Mouse (Mus musculus): ENCODE data around the gene Cux1.

The Cux1 gene

DNA sequence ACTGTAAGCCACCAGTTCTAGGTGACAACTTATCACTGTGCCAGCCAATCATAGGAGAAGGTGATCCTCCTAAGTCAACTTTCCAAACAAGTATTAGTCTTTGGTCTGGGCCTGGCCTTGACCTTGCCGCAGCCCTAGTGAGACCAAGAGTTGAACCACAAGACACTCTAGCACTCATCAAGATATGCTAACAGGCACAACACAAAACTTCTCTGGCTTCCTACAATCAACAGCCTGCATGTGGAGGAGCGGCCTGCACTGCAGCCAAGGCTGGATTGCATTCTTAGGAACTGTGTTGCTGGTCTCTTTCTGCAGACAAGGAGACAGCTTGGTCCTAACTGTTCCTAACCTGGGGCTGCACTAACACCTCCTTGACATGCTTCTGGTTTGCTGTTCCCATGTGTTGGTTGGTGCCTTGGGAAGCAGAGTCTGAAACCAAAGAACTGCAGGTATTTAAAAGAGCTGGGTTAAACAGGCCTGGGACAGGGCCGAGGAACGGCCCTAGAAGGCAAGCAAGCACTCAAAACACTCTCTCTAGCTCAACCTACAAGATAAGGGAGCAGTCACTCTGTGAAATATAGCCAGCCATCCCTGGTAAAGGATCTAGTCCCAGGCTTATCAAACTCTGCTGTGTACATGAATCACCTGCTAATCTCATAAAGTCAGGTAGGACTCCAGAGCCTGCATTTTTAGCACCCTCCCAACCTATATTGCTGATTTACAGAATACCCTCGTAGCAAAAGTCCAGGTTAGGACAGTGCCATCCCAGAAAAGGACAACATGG lies 27.0 kb downstream of the Cux1 start:
- no peak for DNase-seq (ENCODE audit: extremely low spot score, low spot score)

DNA sequence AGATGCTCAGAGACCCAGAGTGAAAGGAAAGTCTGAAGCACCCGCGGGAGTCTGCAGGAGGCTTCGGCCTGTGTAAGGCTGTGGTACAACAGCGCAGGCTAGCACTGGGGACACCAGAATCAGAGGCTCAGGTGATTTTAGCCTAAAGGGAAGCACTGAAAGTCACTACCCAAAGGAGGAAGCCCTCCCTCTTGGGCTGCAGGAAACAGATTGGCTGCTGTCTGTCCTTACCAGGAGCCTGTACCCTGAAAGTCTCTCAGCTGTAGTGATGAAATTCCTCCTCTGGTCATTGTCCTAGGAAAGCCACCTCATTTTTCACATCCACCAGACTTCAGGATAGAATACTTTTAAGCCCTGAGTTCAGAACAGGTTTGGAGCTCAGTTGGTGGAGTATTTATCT lies 30.5 kb downstream of the Cux1 start:
- DNase-seq (ENCODE audit: extremely low spot score, low spot score), result no peak

DNA sequence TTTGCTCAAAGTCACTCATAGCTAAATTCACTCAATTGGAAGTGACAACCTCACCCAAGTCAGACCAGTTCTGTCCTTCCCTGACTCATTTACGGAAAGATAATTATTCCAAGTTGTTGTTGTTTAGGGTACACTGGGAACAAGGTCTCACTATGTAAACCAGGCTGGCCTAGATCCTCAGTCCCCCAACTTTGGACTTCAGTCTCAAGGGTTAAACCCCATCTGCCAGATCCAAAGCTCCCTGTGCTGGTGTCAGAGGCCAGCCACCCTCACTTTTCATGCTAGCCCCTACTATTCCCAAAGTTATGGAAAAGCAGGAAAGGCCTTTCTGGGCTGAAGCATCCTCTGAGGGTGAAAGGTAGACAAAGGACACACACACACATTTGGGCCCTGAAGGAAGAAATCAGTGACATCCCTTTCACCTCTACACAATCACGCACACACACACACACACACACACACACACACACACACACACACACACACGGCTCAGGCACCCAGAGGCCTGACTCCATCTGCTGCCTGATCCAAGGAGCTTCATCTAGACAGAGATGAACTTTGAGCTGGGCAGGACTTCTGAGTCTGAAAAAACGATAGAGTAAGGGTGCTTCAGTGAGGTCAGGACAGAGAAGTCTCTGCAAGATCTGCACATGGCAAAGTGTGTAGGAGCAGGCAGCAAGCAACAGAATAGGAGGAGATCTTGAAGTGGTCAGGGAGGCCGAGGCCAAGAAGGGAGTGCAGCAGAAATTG lies 31.1 kb downstream of the Cux1 start:
- no peak for DNase-seq (ENCODE audit: extremely low spot score, low spot score)

DNA sequence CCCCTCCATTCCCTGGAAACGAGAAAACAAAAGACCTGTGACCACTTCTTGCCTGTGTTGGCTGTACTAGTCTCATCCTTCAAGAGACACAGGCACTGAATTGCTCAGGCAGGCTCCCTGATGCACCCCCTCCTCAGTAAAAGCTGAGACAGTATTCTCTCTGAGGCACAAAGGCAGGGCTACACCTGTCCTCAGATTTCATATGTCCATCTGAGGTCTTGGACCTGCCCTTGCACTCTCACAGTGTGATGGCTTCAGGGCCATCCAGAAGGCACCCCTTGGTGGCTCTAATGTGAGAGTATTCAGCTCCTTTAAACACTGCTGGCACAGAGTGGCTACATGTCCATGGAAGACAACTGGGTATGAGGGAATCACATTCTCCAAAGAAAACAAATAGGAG lies 32.1 kb downstream of the Cux1 start:
- DNase-seq (ENCODE audit: extremely low spot score, low spot score), result no peak

DNA sequence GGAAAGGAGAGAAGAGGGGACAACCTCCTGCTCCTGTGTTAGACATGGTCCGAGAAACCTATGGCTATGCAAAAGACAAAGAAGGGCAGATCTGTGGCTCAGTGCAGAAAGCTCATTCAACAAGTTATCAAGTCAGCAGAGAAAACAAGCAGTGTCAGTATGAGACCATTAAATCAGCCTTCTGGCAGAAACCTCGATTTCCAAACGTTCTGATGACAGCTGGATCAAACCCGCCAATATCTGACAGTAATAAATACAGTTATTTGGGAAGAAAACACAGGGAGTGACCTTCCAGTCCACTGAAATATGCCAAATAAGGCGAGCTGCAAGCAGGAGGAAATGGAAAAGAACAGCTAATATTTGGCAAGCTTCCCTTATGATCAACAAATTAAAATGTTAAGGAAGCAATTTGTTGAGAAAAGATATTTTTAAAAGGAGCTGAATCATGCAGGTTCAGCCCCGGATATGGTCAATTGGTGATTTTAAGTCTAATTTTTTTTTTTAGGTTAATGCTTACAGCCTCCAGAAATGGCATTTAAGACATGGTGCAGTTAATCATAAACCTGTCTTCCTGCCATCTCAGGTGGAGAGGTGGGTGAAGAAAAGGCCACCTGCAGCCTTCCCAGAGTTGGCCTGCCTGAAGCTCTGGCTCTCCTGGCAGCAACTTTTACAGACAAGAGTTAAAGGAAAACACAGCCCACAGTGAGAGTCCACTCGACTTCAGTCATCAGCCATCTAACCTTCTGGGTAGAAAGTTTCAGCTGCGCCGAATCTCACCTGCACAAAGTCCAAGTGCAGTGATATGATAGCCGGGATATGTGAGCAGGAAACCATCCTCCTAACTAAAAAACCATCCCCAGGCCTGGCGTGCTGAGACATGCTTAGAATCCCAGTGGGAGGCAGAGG lies 33.7 kb downstream of the Cux1 start:
- DNase-seq (ENCODE audit: extremely low spot score, low spot score), result no peak

DNA sequence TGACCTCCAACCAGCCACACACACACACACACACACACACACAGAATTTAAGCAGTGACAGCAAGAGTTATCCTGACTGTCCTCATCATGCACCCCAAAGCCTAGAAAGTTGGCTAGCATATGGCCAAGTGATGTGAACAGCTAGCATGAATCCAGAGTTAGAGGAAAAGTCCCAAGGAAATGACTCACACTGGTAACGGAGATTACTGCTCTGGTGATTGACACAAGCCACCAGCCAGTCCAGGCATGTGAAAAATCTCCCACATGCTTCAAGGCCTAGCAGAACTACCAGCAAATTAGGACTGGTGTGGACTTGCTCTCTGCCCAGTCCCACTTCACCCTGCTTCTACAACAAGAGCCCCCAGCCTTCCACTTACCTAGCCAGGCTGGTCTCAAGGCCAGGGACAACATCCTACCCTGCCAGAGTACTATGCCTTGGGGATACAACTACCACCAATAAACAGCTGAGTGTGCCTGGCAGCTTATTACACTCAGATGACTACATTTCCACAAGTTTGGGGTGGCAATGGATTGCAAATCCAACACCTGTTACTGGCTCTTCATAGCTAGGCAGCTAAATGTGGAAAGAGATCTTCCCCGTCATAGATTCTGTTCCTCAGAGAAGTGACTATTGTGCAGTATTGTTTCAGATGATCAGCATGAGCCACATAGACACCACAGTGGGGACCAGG lies 35.5 kb downstream of the Cux1 start:
- DNase-seq (ENCODE audit: extremely low spot score, low spot score), result no peak

DNA sequence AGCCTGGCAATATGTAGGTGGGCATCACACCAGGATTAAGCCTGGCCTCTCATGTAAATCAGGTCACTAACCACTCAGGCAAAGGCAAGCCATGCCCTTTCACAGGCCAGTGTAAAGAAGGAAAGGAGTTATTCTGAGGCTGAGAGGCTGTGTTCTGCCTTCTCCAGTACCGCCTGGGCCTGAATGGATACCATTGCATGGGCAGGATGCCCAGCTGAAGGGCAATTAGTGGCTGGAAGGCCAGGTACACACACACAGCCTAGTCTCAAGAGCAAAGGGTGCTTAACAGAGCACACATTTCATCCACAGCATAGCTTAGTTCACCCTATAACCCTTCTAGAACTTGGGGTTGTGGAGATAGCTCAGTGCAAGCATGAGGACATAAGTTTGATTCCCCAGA lies 36.4 kb downstream of the Cux1 start:
- no peak for DNase-seq (ENCODE audit: extremely low spot score, low spot score)

DNA sequence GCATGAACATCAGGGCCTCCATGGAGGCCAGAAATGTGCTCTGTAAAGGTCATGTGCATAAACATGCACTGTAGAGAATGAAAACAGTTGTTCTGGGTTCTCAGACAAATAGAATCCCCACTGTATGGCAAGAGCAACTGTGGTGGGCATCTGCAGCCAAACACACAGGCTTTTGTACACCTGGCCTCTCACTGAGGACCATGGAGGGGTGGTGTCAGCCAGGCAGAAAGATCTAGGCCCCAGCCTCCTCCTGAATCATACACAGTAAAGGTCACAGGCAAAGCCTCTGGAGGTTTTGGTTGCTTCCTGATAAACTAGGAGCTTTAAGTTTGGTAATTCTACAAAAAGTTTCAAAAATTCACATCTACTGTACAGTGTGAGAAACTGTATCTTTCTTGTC lies 38.1 kb downstream of the Cux1 start:
- no peak for DNase-seq (ENCODE audit: extremely low spot score, low spot score)

DNA sequence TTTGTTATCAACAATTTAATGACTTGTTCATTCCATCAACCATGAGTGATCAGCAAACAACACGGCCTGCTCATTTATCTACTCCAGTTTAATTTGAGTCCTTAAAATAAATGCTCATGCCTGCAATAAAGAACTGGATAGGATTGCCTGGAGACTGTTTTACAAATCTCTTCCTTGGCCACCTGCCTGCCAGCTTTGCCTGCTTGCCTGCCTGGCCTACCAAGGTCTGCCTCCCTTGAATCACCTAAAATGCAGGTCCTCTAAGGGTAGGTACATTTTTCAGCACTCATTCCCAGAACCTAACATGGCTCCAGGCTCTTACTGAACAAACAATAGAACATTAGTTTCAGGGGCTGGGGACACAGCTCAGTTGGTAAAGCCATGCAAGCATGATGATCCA lies 39.4 kb downstream of the Cux1 start:
- no peak for DNase-seq (ENCODE audit: extremely low spot score, low spot score)

DNA sequence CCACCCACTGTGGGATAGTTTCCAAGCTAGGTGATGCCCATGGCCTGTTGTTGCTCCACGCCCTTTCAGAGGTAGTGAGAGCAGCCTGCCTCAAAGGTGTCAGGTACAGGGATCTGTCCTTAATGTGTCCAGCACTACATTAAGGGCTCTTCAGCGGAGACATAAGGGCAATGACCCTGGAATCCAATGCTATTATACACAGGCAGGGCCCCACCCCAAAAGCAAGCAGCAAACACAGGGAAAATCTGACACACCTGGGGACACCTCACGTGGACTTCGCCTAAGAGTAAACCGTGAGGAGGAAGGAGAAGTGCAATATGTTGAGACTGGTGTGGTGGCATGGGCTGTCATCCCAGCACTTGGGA lies 40.8 kb downstream of the Cux1 start:
- no peak for DNase-seq (ENCODE audit: extremely low spot score, low spot score)

DNA sequence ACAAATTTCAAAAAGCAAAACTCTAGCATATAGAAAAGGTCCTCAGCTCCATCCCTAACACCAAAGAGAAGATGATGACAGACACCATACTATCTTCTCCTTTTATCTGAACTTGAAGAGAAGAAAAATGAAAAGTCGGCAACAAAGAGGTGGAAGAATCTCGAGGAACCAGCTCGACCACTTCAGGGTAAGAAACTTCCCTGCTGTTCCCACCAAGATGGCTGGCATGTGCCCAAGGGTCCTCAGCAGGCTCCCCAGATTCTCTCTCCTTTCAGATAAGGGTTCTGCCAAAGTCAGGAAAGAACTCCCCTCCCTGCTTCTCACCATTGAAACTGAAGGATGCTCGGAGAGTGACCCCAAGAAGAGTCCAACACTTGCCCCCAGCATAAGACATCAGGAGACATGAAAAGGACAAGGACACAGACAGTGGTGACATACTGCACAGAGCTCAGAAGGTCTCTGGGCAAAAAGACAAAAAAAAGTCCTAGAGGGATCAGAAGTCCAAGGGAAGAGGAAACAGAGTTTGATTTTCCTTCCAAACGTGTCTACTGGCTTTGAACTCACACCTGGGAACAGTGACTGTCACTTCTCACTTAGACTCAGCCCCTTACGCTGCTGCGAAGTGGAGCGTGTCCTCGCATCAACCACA lies 41.3 kb downstream of the Cux1 start:
- no peak for DNase-seq (ENCODE audit: extremely low spot score, low spot score)

DNA sequence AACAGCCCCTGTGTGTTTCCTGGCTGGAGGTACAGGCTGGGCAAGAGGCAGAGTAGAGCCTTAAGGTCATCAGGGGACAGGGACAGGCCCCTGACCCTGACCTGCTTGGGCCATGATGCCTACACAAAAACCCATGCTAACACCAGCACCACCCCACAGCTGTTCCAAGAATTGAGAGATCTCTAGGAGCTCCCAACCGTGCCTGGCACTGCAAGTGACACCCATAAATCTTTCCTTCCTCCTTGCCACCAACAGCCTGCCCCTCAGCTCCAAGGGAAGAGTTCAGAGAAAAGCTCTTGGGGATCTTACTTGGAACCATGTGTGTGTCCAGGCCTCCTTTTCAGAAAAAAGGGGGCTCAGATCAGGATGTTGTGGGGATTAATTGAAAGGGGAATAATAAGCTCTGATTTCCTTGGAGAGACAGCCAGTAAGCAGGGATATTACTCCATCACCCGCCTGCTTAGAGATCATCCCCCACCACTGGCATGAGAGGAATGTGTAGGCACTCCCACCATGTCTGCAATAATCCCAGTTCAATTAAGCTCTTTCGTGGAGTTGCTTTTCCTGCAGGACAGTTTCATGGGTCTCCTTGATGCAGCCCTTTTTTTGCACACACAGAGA lies 44.3 kb downstream of the Cux1 start:
- no peak for DNase-seq (ENCODE audit: extremely low spot score, low spot score)

DNA sequence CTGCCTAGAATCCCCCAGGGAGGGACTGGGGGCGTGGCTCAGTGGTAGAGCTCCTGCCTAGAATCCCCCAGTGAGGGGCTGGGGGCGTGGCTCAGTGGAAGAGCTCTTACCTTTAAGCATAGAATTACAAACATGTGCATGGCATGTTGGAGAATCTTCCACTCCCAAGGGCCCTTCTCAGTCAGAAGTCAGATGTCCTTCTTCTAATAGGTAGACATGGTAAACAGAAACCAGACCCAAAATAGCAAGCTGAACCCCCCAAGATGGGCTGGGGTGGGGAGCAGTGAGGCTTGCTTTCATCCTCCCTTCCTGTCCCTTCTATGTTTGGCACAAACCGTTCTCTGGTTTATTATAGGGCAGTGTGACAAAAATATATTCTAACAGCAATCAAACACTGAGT lies 45.6 kb downstream of the Cux1 start:
- no peak for DNase-seq (ENCODE audit: extremely low spot score, low spot score)

DNA sequence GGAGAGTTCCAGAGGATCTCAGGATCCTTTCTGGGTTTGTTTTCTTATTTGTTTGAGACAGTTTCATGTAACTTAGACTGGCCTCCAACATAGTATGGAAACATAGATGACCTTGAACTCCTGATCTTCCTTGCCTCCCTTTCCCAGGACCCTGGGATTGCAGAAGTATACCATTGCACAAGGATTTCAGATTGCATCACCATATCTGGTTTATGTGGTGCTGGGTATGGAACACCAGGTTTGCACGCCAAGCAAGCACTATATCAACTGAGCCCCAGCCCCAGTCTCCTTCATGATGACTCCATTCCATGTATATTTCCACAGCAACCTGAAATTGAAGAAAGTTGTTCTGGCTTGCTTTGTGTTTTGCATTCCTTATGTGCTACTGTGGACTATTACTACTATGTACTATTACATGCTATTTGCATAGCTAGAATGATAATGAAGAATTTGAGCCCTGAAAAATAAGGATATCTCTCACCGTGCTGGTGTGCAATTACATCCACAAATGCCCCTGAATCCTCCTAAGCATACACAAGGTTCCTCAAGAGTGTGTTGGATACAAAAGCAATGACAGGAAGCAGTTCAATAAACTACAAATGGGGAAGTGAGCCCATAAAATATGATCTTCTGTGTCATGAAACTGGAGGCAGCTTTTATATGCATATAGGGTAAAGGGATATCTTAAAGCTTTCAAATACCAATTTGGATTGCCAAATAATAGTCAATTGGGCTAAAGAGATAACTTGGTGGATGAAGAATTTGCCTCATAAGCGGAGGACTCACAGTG lies 48.4 kb downstream of the Cux1 start:
- no peak for DNase-seq (ENCODE audit: extremely low spot score, low spot score)

DNA sequence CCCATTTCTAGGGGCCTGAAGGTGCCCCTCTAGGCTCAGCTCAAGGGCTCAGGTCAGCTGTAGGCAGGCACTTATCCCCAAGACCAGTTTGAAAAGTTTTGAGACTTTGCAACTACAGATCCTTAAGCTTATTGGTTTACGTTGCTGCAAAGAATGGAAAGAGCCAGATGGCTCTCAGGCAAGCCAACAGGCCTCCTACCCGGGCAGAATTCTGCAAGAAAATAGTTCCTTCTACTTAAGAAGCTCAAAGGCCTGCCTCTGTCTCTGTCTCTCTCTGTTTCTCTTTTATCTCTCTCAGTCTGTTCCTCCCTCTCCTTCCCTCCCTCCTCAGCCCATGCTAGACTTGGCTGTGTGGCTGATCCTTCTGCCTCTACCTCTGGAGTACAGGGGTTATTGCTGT lies 49.8 kb downstream of the Cux1 start:
- no peak for DNase-seq (ENCODE audit: extremely low spot score, low spot score)

DNA sequence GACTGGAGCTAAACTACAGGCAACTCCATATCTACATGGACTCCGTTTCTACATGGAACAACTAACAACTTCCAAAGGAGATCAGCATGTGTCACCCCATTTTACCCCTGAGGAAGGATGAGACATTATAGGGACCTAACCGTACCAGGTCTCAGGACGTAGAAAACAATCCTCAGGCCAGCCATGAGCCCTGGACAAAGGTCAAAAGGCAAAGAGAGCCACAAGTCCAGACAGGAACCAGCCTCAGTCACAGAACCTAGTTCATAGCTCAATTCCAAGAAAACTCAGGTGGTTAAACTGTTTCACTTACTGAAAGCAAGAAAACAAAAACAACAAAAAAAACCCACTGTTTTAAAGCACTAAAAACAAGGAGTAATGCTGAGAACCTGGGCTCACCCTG lies 50.7 kb downstream of the Cux1 start:
- no peak for DNase-seq (ENCODE audit: extremely low spot score, low spot score)

DNA sequence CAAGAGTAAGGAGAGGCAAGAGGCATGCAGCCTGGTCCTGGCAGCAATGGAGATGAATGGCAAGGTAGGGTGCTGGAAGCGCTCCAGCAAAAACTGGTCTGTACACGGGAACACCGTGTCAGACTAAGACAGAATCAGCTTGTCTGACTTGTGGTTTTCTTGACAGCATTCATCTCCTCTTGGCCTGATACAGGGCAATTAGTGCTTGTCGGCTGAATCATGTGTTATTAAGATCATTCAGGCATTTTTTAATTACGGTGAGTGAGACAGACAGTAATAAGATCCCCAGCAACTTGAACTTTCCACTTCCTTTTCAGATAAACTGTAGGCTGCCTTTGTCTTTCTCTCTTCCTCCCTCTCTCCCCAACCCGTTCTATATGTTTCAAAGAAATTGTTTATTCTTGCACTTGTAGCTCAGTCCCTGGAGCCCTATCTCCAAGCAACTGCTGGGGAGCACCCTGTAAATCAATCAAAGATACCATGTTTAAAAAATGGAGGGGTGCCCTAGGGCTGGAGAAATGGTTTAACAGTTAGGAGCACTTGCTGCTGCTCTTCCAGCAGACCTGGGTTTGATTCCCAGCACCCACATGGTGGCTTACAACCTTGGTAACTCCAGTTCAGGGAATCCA lies 53.1 kb downstream of the Cux1 start:
- DNase-seq (ENCODE audit: extremely low spot score, low spot score), result no peak

DNA sequence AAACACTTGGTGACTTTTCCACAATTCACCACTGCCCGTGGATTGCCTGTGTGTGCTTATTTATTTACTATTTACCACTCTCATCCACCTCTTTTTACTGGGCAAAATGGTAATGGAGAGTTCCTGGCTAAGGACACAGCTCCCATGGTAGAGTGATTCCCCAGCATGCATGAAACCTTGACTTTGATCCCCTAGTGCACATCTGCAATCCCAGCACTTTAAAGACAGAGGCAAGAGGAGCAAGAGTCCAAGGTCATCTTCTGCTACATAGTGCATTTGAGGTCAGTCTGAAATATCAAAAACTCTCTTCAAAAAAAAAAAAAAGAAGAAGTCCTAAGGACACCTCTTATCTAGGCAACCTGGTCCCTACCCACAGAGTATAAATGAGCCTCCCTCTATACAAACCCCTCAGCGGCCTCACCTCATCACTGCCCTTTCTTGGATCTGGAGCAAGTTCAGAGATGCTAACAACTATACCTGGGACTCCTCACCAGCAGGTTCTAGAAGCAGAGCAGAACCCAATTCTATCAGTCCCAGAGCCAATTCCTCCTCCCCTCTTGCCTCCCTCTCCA lies 55.1 kb downstream of the Cux1 start:
- DNase-seq (ENCODE audit: extremely low spot score, low spot score), result no peak

DNA sequence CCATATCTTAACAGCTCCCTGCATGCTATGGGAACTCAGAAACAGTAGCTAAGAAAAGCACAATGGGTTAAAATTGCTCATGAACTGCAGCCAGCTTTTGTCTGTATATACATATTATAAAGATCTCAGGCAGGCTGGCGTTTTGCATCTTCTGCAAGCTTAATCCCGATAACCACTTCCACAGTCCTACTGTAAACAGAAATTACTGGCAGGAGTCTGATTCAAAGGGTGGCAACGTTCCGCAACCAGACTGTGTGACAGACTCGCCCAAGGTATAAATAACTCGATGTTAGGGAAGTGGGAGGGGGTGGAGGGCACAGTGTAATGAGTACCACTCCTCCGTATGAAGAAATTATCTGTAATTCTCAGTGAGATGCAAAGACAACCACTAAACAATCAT lies 55.9 kb downstream of the Cux1 start:
- DNase-seq (ENCODE audit: extremely low spot score, low spot score), result no peak
